13 mouse cellular contexts compared by ENCODE assay signal in genomic region chr5:129521913-129522312, GRCm38 (mm10).
"Had no signal": no experiment of that assay in that cellular context is flagged by ENCODE, and none has a peak within 500 bp of the region (broad histone marks: within the 10 kb centered on the region; RNA-seq: fewer than 3 reads in every experiment).

No protein-coding gene starts in this region.

- ATAC-seq: midbrain, embryonic 13.5 days; midbrain, embryonic 15.5 days had no signal

- H3K27ac ChIP-seq: midbrain, embryonic 13.5 days; midbrain, embryonic 15.5 days; neural tube, embryonic 12.5 days had no signal

- DNase-seq: lung, adult 18-20 months; lung, embryonic 14.5 days; lung, postnatal 10 days; lung, postnatal 4 days; right cerebral cortex, postnatal 25 days; spleen, adult 18-20 months; thymus, adult 18-20 months; thymus, postnatal 14 days; thymus, postnatal 36 days had no signal

- H3K4me3 ChIP-seq: megakaryocyte, embryonic 14.5 days; midbrain, embryonic 13.5 days; midbrain, embryonic 15.5 days; neural tube, embryonic 12.5 days had no signal
